Mouse (Mus musculus) v-Abl transformed pro-B cells (cell line): ENCODE results near the gene Gm17349.

Experiments
- in situ Hi-C, 2 experiments: fragments of 400-800 bp; cut with MboI; formaldehyde crosslinking; loops; one replicate each; pipeline ENCODE4 v1.15.1; 2025; ENCODE audit not compliant: unreplicated experiment in 2 of 2

The Gm17349 gene

GRCm38 (mm10) chr15:99705440-99706048, at the start of gene Gm17349:
Gene Gm17349, minus strand, starts transcription at chr15:99705490.
- in situ Hi-C loops, result no loop called here

GRCm38 (mm10) chr15:99754204-99754603, 48.9 kb upstream of the Gm17349 start:
- in situ Hi-C loops, result no loop called here

- in situ Hi-C loops, result no loop called here
These were observed 34.9 kb upstream of the Gm17349 start for GRCm38 (mm10) chr15:99740229-99740628.

GRCm38 (mm10) chr15:99736675-99737074, 31.4 kb upstream of the Gm17349 start:
- in situ Hi-C loops, result no loop called here

- in situ Hi-C loops, result no loop called here
These were observed 30.3 kb upstream of the Gm17349 start for GRCm38 (mm10) chr15:99735631-99736030.

- in situ Hi-C loops, result no loop called here
These were observed 27.9 kb upstream of the Gm17349 start for GRCm38 (mm10) chr15:99733186-99733585.

GRCm38 (mm10) chr15:99731678-99732077, 26.4 kb upstream of the Gm17349 start:
- in situ Hi-C loops, result no loop called here

GRCm38 (mm10) chr15:99731167-99731566, 25.9 kb upstream of the Gm17349 start:
- in situ Hi-C loops, result no loop called here

- in situ Hi-C loops, result loop anchor here in 1 of 2 experiments (5.0 kb wide), 1 partner anchor 43 kb away; the partner anchor contains the start of gene Cers5
These were observed 23.9 kb upstream of the Gm17349 start for GRCm38 (mm10) chr15:99729056-99729783.

GRCm38 (mm10) chr15:99728211-99728610, 22.9 kb upstream of the Gm17349 start:
- in situ Hi-C loops, result loop anchor here in 1 of 2 experiments (5.0 kb wide), 1 partner anchor 44 kb away; the partner anchor contains the start of gene Cers5

GRCm38 (mm10) chr15:99727525-99727924, 22.2 kb upstream of the Gm17349 start:
- in situ Hi-C loops, result loop anchor here in 1 of 2 experiments (5.0 kb wide), 1 partner anchor 45 kb away; the partner anchor contains the start of gene Cers5

- in situ Hi-C loops, result loop anchor here in 1 of 2 experiments (5.0 kb wide), 1 partner anchor 45 kb away; the partner anchor contains the start of gene Cers5
These were observed 21.7 kb upstream of the Gm17349 start for GRCm38 (mm10) chr15:99727039-99727438.

GRCm38 (mm10) chr15:99726549-99726948, 21.3 kb upstream of the Gm17349 start:
- in situ Hi-C loops, result loop anchor here in 1 of 2 experiments (5.0 kb wide), 1 partner anchor 46 kb away; the partner anchor contains the start of gene Cers5

- in situ Hi-C loops, result loop anchor here in 1 of 2 experiments (5.0 kb wide), 1 partner anchor 47 kb away; the partner anchor contains the start of gene Cers5
These were observed 20.3 kb upstream of the Gm17349 start, which contains the start of gene Cox14 for GRCm38 (mm10) chr15:99725341-99726155. Gene Cox14, plus strand, starts transcription at chr15:99725618.

- in situ Hi-C loops, result loop anchor here (5.0 kb wide), 3 partner anchors 48 to 183 kb away; partner anchors contain the start of gene Cers5 (in 2 of the 2)
These were observed 19.2 kb upstream of the Gm17349 start for GRCm38 (mm10) chr15:99724292-99725021.

GRCm38 (mm10) chr15:99723515-99724291, 18.4 kb upstream of the Gm17349 start:
- in situ Hi-C loops, result loop anchor here (5.0 kb wide), 3 partner anchors 49 to 184 kb away; partner anchors contain the start of gene Cers5 (in 1 of the 2)

GRCm38 (mm10) chr15:99723120-99723514, 17.8 kb upstream of the Gm17349 start:
- in situ Hi-C loops, result loop anchor here (5.0 kb wide), 3 partner anchors 49 to 184 kb away; partner anchors contain the start of gene Cers5 (in 1 of the 2)

GRCm38 (mm10) chr15:99721921-99722743, 16.8 kb upstream of the Gm17349 start:
- in situ Hi-C loops, result loop anchor here (5.0 kb wide), 3 partner anchors 50 to 185 kb away; partner anchors contain the start of gene Cers5 (in 1 of the 2)
